Mouse (Mus musculus): ENCODE data around the gene Hnf1a. TPM values are rescaled to one million over a fixed set of nuclear protein-coding genes. Genes with fewer than 3 reads are reported as not detected.

Gene Hnf1a
- total and polyA plus RNA-seq, 2 experiments from 2014 or later, result not detected

DNA sequence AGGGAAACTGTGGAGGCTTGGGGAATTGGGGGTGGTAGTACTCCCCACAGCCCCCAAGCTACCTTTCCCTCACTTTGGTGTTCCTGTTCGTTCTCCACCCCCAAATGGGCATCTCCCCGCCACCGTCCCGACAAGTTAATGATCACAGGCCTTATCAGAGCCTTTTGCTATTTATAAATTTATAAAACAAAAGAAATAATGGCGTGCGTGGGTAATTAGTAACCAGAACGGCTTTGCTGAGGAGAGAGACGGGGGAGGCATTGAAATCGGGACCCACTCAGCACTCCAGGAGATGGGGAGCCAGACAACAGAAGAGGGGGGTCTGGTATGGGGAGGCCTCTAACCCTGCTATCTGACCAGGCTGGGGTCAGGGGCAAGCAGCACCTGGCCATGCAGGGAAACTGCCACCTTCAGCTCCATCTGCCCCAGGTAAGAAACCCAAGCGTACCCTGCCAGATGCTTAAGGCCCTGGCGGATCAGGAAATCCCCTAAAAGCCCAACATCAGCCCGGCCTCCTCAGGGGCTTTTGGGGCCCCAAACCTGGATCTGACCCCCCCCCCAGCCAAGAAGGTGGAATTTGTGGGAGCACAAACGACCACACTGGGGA lies 1.2 kb downstream of the Hnf1a start:
- H3K4me2 ChIP-seq (ENCODE audit: low read depth), result no peak overlapping the region
- H3K27ac ChIP-seq (ENCODE audit: low read depth, low read length), result no peak overlapping the region
- no peaks in the 10 kb centered on the region for H3K36me3 ChIP-seq (ENCODE audit: insufficient read depth)
- no peak for ATAC-seq
- no peaks in the 10 kb centered on the region for H3K27me3 ChIP-seq (ENCODE audit: insufficient read depth, low read length)
- H3K4me3 ChIP-seq (ENCODE audit: low read depth, low read length), result no peak overlapping the region
- TF ChIP-seq CTCF (IDR thresholded peaks at IDR 0.05; ENCODE audit: low read depth), result no peak
- H3K4me1 ChIP-seq (ENCODE audit: insufficient read depth), result no peaks in the 10 kb centered on the region
- H3K9me3 ChIP-seq (ENCODE audit: low read length), result no peaks in the 10 kb centered on the region
- WGBS, result 39% methylated on average over 13 of the region's 13 CpGs
- no peak for DNase-seq
- no peak overlapping the region for H3K9ac ChIP-seq

DNA sequence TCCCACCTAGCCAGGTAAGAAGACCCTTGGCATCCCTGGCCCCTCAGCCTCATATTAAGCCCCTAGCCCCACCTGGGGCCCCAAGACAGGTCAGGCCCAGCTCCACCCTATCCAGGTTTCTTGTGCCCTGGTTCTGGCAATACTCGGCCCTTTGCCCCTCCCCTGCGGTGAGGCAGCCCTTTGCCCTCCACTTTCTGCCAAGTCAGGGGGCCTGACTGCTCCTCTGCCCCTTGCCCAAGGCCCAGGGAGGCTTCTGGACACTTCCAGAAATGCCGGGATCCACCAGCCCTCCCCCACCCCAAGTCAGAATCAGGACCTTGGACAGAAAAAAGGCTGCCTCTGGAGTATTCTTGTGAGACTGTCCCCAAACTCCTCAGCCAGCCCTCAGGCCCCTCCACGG lies 1.8 kb downstream of the Hnf1a start:
- no peak overlapping the region for H3K4me3 ChIP-seq (ENCODE audit: low read depth, low read length)
- no peak for DNase-seq
- H3K9me3 ChIP-seq (ENCODE audit: low read length), result no peaks in the 10 kb centered on the region
- H3K9ac ChIP-seq, result no peak overlapping the region
- TF ChIP-seq CTCF (IDR thresholded peaks at IDR 0.05; ENCODE audit: low read depth), result no peak
- WGBS, result 21% methylated on average over 4 of the region's 4 CpGs
- no peaks in the 10 kb centered on the region for H3K27me3 ChIP-seq (ENCODE audit: insufficient read depth, low read length)
- no peak for ATAC-seq
- no peak overlapping the region for H3K4me2 ChIP-seq (ENCODE audit: low read depth)
- no peaks in the 10 kb centered on the region for H3K4me1 ChIP-seq (ENCODE audit: insufficient read depth)
- no peak overlapping the region for H3K27ac ChIP-seq (ENCODE audit: low read depth, low read length)
- no peaks in the 10 kb centered on the region for H3K36me3 ChIP-seq (ENCODE audit: insufficient read depth)

- Histone ChIP-seq H3K4me2 (ENCODE audit: low read depth) (no peak overlapping the region), H3K27me3 (ENCODE audit: insufficient read depth, low read length) (no peaks in the 10 kb centered on the region), H3K27ac (ENCODE audit: low read depth, low read length) (no peak overlapping the region), H3K9me3 (ENCODE audit: low read length) (no peaks in the 10 kb centered on the region), H3K4me3 (ENCODE audit: low read depth, low read length) (no peak overlapping the region), H3K9ac (no peak overlapping the region), H3K4me1 (ENCODE audit: insufficient read depth) (no peaks in the 10 kb centered on the region), H3K36me3 (ENCODE audit: insufficient read depth) (no peaks in the 10 kb centered on the region)
- ATAC-seq (no peak), DNase-seq (no peak)
- WGBS, result 23% methylated on average over 7 of the region's 7 CpGs
- TF ChIP-seq CTCF (IDR thresholded peaks at IDR 0.05; ENCODE audit: low read depth), result no peak
These were observed 2.2 kb downstream of the Hnf1a start for GRCm38 (mm10) chr5:114968651-114969050.

- H3K9ac ChIP-seq, result no peak overlapping the region
- no peaks in the 10 kb centered on the region for H3K9me3 ChIP-seq (ENCODE audit: low read length)
- no peak overlapping the region for H3K4me2 ChIP-seq (ENCODE audit: low read depth)
- H3K27ac ChIP-seq (ENCODE audit: low read depth, low read length), result no peak overlapping the region
- H3K36me3 ChIP-seq (ENCODE audit: insufficient read depth), result no peaks in the 10 kb centered on the region
- H3K4me1 ChIP-seq (ENCODE audit: insufficient read depth), result no peaks in the 10 kb centered on the region
- no peak for TF ChIP-seq CTCF (IDR thresholded peaks at IDR 0.05; ENCODE audit: low read depth)
- no peaks in the 10 kb centered on the region for H3K27me3 ChIP-seq (ENCODE audit: insufficient read depth, low read length)
- no peak overlapping the region for H3K4me3 ChIP-seq (ENCODE audit: low read depth, low read length)
- ATAC-seq, result no peak
- WGBS, result 37% methylated on average over 14 of the region's 14 CpGs
- no peak for DNase-seq
These were observed 3.2 kb downstream of the Hnf1a start for GRCm38 (mm10) chr5:114967523-114968268.

DNA sequence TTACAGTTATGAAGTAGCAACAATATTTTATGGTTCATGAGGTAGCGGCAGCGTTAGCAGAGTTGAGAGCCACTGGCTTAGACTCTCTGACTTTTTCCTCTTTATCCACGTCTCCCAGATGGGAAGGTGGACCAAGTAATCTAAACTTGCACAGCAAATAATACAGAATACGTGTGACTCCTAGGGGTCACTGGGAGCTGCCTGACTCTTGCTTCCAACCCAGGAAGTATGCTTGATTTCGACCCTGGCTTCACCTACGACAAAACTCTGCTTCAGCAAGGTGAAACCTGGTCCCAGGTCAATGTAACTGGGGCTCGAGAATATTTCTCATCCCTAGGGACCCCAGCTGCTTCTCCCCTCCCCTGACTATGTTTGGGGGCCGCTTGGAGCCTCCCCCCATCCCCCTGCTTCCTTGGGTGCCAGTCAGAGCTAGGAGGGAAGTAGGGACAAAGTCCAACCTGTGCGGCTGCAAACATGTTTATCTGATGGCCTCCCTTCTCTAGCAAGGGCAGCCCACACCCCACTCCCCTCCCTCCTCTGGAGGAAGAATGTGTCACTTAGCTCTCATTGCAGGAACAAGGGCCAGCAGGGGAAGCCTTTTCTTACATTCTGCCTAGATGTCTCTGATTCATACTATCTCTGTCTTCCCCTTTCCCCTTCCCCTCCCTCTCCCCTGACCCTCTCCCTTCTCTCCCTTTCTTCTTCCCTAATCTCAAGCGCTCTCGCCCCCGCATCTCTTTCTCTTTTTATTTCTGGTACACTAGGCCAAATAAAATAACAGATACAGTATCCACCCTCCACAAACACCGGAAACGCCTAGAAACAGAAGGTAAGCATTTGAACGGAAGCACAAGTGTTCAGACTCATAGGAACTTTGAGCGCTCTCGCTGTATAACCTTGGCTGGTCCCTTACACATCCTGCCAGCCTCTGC lies 5.7 kb downstream of the Hnf1a start:
- WGBS, result 69% methylated on average over 17 of the region's 17 CpGs
- no peaks in the 10 kb centered on the region for H3K4me1 ChIP-seq (ENCODE audit: insufficient read depth)
- H3K27me3 ChIP-seq (ENCODE audit: insufficient read depth, low read length), result no peaks in the 10 kb centered on the region
- H3K4me2 ChIP-seq (ENCODE audit: low read depth), result no peak overlapping the region
- TF ChIP-seq CTCF (IDR thresholded peaks at IDR 0.05; ENCODE audit: low read depth), result no peak
- ATAC-seq (no peak), DNase-seq (no peak)
- H3K9ac ChIP-seq, result no peak overlapping the region
- H3K9me3 ChIP-seq (ENCODE audit: low read length), result no peaks in the 10 kb centered on the region
- no peak overlapping the region for H3K4me3 ChIP-seq (ENCODE audit: low read depth, low read length)
- H3K36me3 ChIP-seq (ENCODE audit: insufficient read depth), result no peaks in the 10 kb centered on the region
- no peak overlapping the region for H3K27ac ChIP-seq (ENCODE audit: low read depth, low read length)

DNA sequence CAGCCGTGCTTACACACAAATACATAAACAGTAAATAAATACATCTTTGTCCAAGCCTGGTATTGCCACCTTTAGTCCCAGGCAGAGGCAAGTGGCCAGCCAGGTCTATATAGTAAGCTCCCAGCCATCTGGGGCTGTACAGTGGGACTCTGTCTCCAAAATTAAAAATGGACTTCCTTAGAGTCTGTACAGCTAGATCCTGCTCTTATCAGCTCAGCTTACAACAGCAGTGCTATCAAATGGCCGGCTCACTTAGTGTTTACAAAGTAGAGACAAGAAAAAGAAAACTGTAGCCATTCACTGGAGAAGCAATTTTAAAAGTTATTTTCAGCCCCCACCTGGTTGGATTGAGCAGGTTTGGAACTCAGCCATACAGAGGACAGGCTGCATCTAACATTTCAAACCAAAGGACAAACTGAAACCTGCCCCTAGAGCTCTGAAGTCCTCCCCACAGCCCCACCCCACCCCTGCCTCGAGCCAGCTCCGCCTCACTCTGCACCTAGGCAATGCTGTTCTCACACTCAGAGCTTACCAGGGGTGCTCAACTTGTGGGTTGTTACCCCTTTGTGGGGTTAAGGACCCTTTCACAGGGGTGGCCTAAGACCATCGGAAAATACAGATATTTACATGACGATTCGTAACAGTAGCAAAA lies 6.5 kb downstream of the Hnf1a start:
- ATAC-seq (no peak), DNase-seq (no peak)
- Histone ChIP-seq H3K4me1 (ENCODE audit: insufficient read depth) (no peaks in the 10 kb centered on the region), H3K4me2 (ENCODE audit: low read depth) (no peak overlapping the region), H3K9me3 (ENCODE audit: low read length) (no peaks in the 10 kb centered on the region), H3K27ac (ENCODE audit: low read depth, low read length) (no peak overlapping the region), H3K4me3 (ENCODE audit: low read depth, low read length) (no peak overlapping the region), H3K9ac (no peak overlapping the region), H3K27me3 (ENCODE audit: insufficient read depth, low read length) (no peaks in the 10 kb centered on the region), H3K36me3 (ENCODE audit: insufficient read depth) (no peaks in the 10 kb centered on the region)
- 74% methylated on average over 7 of the region's 7 CpGs for WGBS
- TF ChIP-seq CTCF (IDR thresholded peaks at IDR 0.05; ENCODE audit: low read depth), result no peak
